Mouse (Mus musculus): ENCODE data around the gene Hoxc5.

Gene Hoxc5

DNA sequence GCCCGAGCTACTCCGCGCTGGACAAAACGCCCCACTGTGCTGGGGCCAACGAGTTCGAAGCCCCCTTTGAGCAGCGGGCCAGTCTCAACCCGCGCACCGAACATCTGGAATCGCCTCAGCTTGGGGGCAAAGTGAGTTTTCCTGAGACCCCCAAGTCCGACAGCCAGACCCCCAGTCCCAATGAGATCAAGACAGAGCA is at the start of gene Hoxc5:
TSS of gene Hoxc5 (plus strand) at position 132 of the 199 bp plus-strand sequence.
- no peak for DNase-seq (ENCODE audit: low spot score in 2 of 2)

DNA sequence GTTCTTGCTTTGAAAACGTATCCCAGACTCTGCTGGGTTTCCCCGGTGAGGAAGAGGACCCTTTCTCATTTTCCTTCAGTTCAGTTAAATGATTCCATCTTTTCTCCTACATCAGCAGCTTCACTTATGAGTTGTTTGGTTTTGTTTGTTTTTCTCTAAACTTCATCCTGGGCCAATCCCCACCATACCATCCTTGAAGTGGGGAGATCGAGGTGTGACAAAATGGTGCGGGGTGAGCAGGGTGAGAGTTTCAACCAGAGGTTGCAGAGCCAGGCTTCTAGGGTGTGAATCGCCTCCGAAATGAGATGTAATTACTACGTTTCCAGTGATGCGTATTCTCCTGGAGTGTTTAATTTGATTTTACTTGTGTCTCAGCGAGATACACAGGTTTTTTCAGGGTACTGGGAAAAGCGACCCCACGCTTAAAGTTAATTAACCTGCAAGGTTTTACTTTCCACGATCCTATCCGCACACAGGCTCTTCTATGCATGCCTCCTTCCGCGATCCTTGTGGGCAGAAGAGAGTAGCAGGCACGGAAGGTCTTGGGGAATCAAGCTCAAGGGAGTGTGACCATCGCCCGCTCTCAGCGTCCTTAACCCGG is 49.2 kb upstream of the Hoxc5 start:
- DNase-seq (ENCODE audit: low spot score in 2 of 2), result no peak

DNA sequence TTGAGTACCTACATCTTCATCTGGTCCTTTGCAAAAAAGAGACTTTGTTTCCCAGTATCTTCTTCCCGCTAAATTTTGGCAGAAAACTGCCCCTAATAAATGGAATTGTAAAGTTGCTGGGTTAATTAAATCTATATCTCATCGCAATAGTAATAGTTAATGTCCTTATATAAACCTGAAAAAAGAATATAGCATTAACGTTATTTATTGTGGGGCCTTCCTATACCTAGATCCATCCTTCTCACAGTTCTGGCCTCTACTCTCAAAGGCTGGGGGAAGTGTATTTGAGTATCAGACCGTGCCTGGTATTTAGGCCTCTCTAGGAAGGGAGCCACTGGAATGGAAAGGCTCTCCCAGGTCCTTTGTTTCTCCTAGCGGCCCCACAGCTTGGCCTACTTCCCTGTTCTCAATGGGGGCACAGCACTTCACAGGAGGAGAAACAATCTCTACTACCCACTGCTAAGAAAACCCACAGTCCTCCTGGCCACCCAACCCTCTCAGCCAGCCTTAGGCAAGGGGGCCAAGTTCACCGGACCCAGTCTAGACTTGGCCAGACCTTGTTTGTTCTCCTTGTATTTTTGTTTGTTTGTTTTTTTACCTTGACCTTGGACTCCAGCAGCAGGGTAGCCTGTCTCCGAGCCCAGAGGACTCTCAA is 48.5 kb upstream of the Hoxc5 start:
- no peak for DNase-seq (ENCODE audit: low spot score in 2 of 2)

DNA sequence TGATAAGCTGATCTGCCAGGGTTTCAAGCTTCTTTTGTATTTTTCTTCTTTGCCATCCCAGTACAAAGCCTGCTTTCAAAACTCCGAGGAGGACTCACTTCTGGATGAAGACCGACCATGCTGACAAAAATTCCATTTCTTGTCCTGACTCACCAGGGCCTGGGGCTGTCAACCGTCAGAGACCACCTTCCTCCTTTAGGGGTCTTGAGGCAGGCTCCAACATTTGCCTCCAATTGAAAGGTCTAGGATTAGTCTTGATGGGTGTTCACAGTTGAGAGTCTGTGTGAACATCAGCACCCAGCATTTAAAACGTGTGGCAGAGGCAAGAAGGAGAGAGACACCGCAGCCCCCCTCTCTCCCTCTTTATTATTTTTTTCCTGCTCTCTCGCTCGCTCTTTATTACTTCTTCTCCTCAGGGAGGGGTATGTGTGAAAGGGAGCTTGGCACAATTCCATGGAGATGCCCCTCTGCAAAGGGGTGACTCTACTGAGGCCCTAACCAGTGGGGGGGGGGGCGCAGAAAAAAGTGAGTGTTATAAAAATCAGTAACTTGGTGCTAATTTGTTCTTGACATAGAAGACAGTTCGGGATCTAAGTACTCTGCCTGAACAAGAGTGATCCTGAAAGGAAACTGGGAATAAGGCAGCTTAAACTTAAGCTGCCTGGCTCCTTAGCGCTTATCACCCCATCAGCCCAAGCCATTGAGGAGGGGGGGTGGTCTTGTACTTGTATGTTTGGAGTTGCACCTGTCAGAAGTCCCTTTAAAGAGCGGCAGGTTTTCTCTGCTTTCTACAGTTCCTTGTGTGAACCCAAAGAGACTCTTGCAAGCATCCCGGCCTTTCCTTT is 47.7 kb upstream of the Hoxc5 start:
- DNase-seq (ENCODE audit: low spot score in 2 of 2), result no peak

DNA sequence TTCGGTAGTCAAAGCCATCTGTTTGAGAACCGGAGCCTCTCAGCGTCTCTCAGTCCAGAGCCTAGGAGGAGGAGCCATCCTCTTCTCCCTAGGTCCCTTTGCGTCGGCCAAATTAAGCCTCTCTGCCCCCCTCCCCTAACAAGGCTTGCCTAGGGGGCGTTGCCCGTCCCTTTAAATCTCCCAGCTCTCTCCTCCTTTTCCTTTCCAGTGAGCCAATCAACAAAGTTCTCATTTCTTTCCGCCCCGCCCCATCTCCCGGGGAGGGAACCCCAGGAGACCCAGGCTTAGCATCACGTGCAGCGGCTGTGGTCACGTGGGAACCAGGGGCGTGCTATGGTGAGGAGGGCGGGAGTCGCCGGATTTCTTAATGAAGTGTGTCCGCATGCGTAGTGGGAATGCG is 46.6 kb upstream of the Hoxc5 start:
- no peak for DNase-seq (ENCODE audit: low spot score in 2 of 2)

DNA sequence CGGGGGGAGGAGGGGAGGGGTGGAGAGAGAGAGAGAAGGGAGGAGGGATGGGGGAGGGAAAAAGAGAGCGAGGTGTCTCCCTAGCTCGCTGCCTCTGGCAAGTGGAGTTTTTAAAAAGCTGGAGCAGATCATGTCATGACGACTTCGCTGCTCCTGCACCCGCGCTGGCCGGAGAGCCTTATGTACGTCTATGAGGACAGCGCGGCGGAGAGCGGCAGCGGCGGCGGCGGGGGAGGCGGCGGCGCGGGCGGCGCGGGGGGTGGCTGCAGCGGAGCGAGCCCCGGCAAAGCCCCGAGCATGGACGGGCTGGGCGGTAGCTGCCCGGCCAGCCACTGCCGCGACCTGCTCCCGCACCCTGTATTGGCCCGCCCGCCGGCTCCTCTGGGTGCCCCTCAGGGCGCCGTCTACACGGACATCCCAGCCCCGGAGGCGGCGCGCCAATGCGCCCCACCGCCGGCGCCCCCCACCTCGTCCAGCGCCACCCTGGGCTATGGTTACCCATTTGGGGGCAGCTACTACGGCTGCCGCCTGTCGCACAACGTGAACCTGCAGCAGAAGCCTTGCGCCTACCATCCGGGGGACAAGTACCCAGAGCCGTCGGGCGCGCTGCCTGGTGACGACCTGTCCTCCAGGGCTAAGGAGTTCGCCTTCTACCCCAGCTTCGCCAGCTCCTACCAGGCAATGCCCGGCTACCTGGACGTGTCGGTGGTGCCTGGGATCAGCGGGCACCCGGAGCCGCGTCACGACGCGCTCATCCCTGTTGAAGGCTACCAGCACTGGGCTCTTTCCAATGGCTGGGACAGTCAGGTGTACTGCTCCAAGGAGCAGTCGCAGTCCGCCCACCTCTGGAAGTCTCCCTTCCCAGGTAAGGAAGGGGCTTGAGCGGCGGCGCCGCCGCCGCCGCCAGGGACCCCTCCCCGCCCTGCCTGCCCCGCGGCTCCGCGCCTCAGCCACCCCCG is 45.9 kb upstream of the Hoxc5 start, which contains the start of gene Hoxc13:
TSS of gene Hoxc13 (plus strand) at position 51 of the 959 bp plus-strand sequence.
- no peak for DNase-seq (ENCODE audit: low spot score in 2 of 2)

DNA sequence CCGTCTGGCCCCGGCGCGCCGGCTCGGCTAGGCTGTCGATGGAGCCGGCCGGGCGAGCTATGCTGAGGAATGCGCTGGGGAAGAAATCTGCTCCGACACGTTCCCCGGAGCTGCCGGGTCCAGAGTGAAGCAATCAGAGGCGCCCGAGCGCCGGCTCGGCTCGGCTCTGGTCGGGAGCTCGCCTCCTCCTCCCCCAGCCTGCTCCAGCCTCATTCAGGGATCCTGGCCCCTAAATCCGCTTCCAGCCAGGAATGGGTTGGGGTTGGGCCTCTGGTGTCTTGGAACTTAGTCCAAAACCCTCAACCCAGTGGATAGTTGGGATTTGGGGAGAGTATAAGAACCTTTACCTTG is 45.3 kb upstream of the Hoxc5 start:
- DNase-seq (ENCODE audit: low spot score in 2 of 2), result no peak

DNA sequence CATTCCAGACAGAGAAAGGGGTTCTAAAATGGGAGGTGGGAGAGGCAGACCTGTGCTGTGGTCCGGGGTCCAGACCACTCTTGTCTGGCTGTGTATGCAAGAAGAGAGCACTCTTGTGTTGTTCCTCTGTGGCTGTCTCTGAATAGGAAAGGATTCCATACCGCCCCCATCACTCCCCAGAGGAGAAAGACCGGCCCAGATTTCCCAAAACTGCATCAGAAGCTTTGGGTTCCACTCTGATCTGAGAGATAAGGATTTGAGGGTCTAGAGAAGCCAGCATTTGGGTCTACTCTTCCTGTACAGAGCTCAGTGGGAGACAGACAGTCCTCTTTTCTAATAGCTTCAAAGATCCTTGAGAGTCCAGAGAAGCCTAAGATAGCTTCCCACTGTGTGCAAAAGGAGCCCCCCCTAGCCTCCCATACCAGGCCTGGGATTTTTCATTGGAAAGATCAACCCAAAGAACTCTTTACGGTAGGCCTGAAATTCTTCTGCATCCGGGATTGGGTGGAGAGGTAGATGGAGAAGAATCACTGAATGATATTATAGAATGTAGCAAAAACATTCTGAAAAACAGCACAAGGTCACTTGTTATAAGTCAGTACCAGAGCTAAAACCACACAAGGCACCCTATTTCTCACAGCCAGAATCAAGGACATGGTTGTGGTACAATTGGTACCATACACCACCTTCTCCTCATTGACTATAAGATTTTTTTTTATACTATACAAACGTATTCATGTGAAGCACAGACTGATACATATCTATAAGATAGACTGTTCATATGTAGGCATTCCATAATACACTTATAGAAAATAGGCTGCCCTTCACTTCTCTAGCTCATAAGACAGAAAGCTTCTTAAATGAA is 44.4 kb upstream of the Hoxc5 start:
- no peak for DNase-seq (ENCODE audit: low spot score in 2 of 2)

DNA sequence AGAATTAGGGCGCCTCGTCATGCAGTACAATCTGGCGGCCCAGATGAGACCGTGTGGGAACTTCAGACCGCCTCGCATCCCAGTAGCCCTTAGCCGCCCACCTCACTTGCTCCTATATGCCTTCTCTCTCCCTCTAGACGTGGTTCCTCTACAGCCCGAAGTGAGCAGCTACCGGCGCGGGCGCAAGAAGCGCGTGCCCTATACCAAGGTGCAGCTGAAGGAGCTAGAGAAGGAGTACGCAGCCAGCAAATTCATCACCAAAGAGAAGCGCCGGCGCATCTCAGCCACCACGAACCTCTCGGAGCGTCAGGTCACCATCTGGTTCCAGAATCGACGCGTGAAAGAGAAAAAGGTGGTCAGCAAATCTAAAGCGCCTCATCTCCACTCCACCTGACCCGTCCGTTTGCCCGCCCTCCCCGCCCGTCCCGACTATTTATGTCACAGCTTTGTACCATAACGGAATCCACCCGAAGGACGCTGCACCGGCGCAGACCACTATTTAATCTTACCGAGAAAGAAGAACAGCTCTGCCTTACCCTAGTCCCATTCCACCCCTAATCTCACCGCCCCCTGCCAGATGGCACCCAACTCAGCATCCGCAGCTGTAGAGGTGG is 40.1 kb upstream of the Hoxc5 start:
- DNase-seq (ENCODE audit: low spot score in 2 of 2), result no peak

DNA sequence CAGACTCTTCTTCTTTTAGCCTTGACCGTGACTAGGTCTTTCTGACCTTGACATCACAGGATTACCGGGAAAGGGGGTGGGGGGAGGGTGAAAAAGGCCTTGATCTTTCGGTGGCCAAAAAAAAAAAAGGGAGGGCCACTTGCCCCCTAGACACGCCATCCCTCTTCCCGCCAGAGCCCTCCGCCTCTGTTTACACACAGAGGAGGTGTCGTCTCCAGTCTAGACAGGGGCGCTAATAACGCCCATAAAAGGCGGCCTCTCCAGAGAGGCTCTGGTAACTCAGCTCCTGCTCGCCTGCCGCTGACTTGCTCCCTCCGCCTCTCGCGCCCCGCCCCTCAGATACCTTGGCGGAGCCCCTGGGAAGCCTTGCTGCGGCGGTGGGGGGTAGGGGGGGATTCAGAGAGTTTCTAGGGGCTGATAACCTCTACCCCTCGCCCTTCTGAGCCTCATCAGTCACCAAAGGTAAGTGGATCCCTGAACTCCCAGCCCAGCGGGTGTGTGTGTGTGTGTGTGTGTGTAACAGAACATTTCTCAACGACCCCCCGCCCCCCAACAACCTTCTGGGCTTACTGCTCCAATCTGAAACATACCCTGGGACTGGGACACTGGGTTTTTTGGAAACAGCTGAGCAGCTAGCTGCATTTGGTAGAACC is 35.4 kb upstream of the Hoxc5 start:
- DNase-seq (ENCODE audit: low spot score in 2 of 2), result no peak

DNA sequence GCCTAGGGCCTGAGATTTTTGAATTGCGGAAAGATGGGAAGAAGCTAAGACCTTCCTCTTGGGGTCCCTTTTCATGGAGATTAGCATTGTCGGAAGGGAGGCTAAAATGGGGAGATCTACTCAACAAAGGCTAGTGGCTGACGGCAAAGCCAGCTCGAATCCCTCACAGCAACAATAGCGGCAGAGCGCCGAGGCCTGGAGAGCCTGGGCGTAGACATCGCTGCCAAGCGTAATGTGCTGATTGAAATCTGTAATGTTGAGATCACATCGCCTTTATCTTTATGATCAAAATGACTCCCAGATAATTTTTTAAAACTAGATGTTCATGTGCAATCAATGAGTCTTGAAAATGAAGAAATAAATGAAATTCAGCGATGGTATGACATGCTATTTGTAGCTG is 32.8 kb upstream of the Hoxc5 start:
- DNase-seq (ENCODE audit: low spot score in 2 of 2), result no peak

DNA sequence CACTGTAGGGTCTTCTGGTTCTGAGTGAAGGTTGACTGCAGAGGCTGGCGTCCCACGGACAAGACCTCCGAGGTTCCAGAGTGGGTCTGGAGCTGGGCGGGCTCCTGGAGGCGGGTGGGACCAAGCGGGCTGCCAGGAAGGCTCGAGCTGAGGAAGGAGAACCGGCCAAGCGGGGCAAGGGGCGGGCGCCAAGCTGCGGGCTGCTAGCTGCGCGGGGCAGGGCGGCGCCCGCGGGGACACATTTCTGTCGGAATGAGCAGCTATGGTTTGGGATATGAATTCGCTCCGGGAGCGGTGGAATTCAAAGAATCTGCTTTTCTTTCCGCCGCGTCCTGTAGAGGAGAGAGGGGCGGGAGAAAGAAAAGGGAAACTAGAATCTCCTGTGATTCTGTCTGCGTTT is 32.3 kb upstream of the Hoxc5 start:
- DNase-seq (ENCODE audit: low spot score in 2 of 2), result no peak

DNA sequence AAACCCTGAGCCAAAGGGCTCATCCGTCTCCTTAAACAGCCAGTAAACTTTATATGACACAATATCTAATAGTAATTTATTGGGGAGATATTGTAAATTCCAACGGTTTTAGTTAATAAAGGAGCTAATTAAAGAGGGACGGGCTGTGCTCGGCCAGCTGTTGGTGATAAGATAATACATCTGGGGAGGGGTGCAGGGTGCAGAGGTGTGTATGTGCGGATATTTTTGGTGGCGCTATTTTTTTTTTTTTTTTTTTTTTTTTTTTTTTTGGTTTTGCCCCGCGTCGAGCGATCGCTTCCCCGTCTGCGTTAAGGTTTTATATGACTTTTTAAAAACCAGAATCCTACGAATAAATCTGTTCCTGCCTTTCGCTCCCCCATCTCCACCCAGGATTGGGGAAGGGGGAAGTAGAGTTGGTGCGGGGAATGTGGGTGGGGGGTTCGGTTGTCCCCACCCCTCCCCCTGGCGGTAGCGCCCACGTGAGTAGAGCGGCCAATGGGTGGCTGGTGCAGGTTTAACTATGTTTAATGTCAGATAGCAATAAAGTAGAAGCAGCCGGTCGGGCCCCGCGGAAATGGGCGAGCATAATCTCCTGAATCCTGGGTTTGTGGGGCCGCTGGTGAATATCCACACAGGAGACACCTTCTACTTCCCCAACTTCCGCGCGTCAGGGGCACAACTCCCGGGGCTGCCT is 30.8 kb upstream of the Hoxc5 start, which contains the start of gene Hoxc12:
TSS of gene Hoxc12 (plus strand) at position 479 of the 694 bp plus-strand sequence.
- no peak for DNase-seq (ENCODE audit: low spot score in 2 of 2)

DNA sequence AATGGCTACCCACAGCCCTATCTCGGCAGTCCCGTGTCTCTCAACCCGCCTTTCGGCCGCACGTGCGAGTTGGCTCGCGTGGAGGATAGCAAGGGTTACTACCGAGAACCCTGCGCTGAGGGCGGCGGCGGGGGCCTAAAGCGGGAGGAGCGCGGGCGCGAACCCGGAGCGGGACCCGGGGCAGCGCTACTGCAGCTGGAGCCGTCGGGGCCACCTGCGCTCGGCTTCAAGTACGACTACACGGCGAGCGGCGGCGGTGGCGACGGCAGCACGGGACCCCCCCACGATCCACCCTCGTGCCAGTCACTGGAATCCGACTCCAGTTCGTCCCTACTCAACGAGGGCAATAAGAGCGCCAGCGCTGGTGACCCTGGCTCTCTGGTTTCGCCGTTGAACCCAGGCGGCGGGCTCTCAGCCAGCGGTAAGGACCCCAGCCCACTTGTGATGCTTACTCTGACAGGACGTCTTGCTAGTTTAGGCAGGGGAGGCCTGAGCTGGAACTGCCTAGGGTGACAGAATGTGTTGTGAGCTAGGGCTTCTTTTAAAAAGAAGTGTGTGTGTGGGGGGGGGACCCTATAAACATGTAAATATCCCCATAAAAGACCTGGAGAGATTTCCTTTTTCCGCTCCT is 30.1 kb upstream of the Hoxc5 start:
- no peak for DNase-seq (ENCODE audit: low spot score in 2 of 2)

DNA sequence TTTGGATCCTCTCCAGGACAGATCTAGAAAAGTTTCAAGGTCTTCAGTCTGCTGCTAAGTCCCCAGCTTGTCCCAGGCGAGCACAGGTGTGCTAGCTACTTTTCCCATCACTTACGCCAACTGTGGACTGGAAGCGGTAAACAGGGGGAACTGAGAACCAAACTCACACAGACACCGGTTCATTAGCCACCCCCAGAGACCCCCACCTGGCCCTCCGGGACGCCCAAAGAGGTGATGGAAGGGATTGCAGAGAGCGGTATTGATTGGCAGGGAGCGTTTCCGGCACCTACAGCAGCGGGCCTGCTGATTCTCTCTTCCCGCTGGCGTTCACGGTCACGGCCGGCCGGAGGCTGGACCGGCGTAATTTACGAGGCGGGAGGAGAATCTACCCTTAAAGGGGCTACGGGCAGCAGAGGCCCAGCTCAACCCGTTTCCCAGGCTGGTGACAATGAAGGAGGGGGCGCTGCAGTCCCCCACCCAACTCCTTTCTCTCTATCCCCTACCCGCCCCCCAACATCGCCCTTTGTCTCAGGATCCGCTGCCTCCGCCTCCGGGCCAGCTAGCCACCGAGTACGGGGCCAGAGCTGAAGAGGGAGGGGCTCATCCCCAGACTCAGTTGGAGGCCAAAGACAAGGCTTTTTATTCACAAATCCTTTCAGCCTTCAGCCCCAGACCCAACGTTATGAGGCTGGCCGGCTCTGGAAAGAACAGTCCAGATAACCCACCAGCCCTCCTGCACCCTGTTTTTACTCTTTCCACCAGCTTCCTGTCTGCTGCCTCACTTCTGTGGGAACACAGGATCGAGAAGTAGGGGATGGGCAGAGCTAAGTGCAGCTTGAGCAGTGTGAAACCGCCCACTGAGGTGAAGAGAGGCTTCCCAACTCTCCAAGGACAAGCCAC is 27.7 kb upstream of the Hoxc5 start:
- DNase-seq (ENCODE audit: low spot score in 2 of 2), result no peak

DNA sequence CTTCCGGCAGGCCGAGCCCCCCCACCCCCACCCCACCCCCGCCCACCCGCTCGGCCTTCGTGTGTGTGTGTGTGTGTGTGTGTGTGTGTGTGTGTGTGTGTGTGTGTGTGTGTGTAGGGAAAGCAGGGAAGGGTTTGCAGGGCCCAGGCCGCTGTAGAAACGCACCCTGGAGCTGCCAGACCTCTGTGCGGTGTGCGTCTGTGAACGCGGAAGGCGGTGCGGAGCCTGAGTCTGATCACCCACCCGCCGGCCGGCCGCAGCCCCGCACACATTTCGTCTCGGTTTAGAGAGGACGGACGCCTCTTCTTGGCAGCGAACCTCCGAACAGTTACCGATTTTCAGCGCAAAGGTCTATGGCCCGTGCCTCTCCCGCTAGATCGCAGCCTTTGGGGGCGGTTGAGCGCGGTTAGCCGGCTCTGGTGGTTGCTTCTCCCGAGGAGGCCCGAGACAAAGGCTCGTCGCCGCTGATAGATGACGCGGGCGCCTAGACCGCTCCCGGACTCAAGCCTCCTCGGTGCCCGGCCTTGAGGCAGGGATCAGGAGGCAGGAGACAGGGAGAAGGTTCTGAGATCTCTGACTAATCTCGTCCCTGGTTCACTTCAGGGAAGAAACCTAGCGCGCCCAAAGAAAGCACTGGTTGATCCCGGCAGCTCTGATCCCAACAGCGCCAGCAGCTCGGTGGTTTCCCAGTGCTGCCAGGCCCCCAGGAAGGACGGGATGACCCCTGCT is 24.3 kb upstream of the Hoxc5 start:
- no peak for DNase-seq (ENCODE audit: low spot score in 2 of 2)

DNA sequence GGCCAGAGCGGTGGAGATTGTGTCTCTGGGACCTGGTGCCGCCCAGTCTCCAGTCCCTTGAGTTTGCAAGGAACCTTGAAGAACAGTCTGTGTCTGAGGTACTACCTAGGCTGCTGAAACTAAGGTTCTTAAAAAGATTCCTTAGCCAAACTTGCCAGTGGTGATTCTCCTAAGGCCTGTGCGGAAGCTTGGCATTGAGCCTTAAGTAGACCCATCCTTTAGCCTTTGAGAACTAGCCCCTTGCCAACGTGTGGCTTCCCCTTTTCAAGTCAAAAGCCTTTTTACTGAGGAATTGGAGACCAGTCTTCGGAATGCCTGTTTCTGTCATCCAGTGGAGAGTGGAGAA is 23.8 kb upstream of the Hoxc5 start:
- DNase-seq (ENCODE audit: low spot score in 2 of 2), result no peak

Data from thymus, postnatal 10 days (tissue).